Mouse (Mus musculus) myocyte (in vitro differentiated cells): ENCODE measurements at regions not wholly inside any gene's neighbourhood (a gene's known extent, or its start where the extent isn't known, plus 50 kb on each side); places are given as distances from the start of the nearest gene placed in this dataset.

Experiments used
- E2F4 ChIP-seq: IDR thresholded peaks from one replicate; pipeline ENCODE4 v1.6.1; 2011; ENCODE audit warnings: mild to moderate bottlenecking, control low read depth, moderate library complexity; ENCODE audit not compliant: insufficient read depth
- MAX ChIP-seq: IDR thresholded peaks from one replicate; pipeline ENCODE4 v1.6.1; 2011; ENCODE audit warnings: low read depth, mild to moderate bottlenecking, control low read depth
- MYOD1 ChIP-seq, 3 experiments: IDR thresholded peaks; one replicate each; pipeline ENCODE4 v1.6.1; 2011; ENCODE audit warnings: control low read depth in 2 of 3, low read depth in 2 of 3, mild to moderate bottlenecking in 2 of 3, moderate library complexity in 1 of 3; ENCODE audit not compliant: insufficient read length in 2 of 3, control insufficient read depth in 1 of 3
- POLR2A ChIP-seq: IDR thresholded peaks from one replicate; pipeline ENCODE4 v1.6.1; 2011; ENCODE audit warnings: low read depth, mild to moderate bottlenecking, control low read depth, moderate library complexity; ENCODE audit not compliant: insufficient read length
- POLR2AphosphoS2 ChIP-seq: IDR thresholded peaks from one replicate; pipeline ENCODE4 v1.6.1; 2011; ENCODE audit warnings: low read depth, control low read depth; ENCODE audit not compliant: insufficient read length
- REST ChIP-seq: IDR thresholded peaks from one replicate; pipeline ENCODE4 v1.6.1; 2011; ENCODE audit warnings: mild to moderate bottlenecking, control low read depth, moderate library complexity; ENCODE audit not compliant: insufficient read depth, insufficient read length
- SRF ChIP-seq: IDR thresholded peaks from one replicate; pipeline ENCODE4 v1.6.1; 2011; ENCODE audit warnings: low read depth; ENCODE audit not compliant: control insufficient read depth, insufficient read length
- TCF12 ChIP-seq: IDR thresholded peaks from one replicate; pipeline ENCODE4 v1.6.1; 2011; ENCODE audit warnings: mild to moderate bottlenecking, control low read depth; ENCODE audit not compliant: poor library complexity, insufficient read depth, severe bottlenecking
- TCF3 ChIP-seq: IDR thresholded peaks from one replicate; pipeline ENCODE4 v1.6.1; 2011; ENCODE audit warnings: low read depth, control low read depth; ENCODE audit not compliant: insufficient read length

DNA sequence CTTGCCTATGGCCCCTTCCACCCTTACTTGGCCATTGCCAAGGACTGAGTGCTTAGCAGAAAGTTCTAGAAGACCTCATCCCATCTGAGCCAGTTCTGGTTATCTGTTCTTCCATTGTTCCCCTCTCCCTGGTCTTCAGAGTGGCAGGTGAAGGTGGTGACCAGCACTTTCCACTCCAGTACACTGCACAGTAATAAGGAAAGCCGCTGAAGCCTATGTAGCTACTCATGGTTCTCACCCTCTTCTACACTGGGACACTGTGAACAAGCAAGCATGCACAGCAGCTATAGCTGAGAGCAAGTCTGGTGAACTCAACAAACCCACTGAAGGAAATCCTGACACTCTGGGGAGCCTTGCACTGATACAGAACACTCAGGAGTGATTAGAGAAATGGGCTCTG, 175.4 kb downstream of the Lmo4 start:
- TF ChIP-seq POLR2A (no peak), POLR2AphosphoS2 (no peak), TCF12 (no peak), MAX (no peak), REST (no peak), E2F4 (no peak), MYOD1 (IDR thresholded peaks at IDR 0.05; ENCODE audit: control insufficient read depth in 1 of 3, insufficient read length in 2 of 3, low read depth in 2 of 3) (no peak), TCF3 (no peak), SRF (no peak)
